Mouse (Mus musculus): Measurements from ENCODE around the gene Kndc1.
A peak's percentile ranks its signal among the peaks of the same experiment; 100 is the strongest.

Gene Kndc1

DNA sequence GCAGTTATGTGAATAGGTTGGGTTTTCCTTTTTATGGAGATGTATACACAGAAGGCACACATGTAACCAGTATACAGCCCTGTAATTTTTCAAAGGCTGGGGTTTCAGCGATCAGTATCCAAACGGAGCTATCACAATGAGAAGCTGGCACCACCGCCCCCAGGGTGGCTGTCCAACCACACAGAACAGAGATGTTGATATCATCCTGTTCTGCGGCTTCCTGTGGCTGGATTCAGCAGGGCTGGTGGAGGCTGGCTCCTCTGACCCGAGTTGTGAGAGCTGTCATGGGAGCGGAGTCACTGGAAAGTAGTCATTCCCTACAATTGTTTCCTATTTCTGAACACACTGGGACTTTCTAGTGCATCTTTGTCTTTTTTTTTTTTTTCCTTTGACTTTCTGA, 10.8 kb downstream of the Kndc1 start:
- DNase-seq (ENCODE audit: low spot score), result peak; percentile 21

- peak; percentile 84 for DNase-seq (ENCODE audit: low spot score)
Observed at GRCm38 (mm10) chr7:139905661-139906060, 11.2 kb downstream of the Kndc1 start.

DNA sequence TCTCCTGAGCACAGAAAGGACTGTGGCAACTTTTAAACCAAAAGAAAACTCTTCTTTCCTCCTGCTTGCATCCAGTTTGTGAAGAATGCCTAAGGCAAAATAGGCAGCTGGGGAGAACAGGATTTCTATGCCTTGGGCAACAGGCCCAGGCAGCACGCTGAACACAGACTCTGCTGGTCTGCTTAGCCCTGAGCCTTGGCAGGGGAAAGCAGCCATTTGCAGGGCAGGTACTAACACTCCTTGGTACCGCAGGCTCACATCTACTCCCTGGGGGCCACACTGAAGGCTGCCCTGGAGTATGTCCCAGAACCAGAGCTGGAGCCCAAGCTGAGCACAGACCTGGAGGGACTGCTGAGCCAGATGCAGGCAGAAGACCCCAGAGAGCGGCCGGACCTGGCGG, 13.7 kb downstream of the Kndc1 start:
- DNase-seq (ENCODE audit: low spot score), result no peak

DNA sequence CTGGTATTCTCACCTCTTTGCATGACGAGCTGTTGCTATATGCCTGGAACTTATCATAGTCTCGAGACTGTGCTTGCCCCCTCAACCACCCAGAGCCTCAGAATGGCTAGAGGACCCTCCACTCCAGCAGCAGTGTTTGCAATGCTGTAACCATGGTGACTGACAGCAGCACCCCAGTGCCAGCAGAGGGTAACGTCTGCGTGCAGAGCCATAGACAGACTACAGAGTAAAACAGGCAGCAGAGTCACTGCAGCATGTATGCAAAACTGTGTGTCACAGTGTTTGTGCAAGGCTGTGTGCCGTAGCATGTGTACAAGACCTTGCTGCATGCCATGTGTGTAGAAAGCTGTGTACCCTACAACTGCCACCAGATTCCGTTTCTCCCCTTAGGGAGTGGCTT, 15.0 kb downstream of the Kndc1 start:
- DNase-seq (ENCODE audit: low spot score), result no peak

GRCm38 (mm10) chr7:139910204-139910835, 15.8 kb downstream of the Kndc1 start:
- DNase-seq (ENCODE audit: low spot score), result no peak

GRCm38 (mm10) chr7:139914141-139915047, 19.9 kb downstream of the Kndc1 start:
- peak; percentile 75 for DNase-seq (ENCODE audit: low spot score)

DNA sequence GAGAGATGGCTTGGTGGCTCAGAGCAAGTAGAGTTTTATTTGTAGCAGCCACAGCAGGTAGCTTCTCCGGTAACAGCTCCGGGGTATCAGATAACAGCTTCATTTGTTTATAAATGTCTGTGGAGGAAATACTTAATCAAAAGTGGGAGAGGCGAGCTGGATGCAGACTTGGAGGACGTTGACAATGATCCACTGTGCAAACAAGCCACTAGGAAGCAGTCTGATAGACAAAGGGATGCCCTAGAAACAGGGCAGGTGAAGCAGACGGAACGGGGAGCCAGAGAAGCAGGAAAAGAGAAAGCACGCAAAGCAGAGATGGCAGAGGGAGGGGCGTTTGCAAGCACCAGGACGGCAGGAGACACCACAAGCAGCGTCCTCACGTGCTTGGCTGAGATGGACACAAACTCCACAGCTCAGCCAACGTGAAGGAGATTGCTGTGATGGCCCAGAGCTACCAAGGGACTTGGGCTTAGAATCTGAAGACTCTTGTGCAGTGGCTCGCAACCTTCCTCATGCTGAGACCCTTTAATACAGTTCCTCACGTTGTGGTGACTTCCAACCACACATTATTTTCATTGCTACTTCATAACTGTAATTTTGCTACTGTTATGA, 21.3 kb downstream of the Kndc1 start:
- DNase-seq (ENCODE audit: low spot score), result no peak

GRCm38 (mm10) chr7:139916345-139916744, 21.8 kb downstream of the Kndc1 start:
- DNase-seq (ENCODE audit: low spot score), result peak; percentile 51

- DNase-seq (ENCODE audit: low spot score), result no peak
Observed at GRCm38 (mm10) chr7:139918262-139918661, 23.8 kb downstream of the Kndc1 start.

DNA sequence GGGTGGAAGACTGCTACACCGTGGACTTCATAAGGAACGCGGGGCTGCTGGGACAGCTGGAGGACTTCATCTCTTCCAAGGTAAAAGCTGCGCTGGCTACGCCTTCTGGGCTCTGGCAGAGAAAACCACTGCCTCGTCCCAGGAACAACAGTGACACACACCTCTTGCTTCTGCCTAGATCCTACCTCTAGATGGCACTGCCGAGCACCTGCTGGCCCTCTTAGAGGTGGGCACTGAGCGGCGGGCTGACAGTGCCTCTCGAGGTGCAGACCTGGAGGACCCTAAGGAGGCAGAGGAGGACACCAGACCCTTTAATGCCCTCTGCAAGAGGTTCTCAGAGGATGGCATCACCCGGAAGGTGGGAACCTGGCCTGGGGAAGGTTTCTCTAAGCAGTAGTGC, 36.2 kb downstream of the Kndc1 start:
- peak; percentile 76 for DNase-seq (ENCODE audit: low spot score)

DNA sequence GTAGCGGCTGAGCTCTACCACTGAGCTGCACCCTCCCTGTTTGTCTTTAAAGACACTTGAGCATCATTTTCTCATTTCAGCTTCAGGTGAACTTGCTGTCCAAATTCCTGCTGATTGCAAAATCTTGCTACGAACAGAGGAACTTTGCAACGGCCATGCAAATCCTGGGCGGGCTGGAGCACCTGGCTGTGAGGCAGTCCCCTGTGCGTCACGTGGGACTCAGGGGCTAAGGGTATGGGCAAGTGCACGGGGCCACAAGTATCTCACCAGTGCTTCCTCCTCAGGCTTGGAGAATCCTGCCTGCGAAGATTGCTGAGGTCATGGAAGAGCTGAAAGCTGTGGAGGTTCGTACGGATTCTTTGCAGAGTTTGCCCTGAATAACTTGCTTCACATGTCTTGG, 42.2 kb downstream of the Kndc1 start:
- no peak for DNase-seq (ENCODE audit: low spot score)

DNA sequence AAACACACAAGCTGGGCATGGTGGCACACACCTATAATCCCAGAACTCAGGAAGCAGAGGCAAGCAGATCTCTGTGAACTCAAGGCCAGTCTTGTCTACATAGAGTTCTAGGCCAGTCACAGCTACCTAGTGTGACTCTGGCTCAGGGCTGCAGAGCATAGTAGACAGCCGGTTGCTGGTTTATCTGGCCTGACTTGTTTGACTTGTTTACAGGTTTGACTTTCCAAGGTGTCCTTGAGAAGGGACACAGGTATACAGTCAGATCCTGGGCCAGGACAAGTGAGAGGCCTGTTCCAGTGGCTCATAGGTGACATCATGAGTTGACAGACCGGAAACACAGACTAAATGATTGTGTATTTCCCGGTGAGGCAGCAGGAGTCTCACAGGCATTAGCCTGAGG, 42.6 kb downstream of the Kndc1 start:
- DNase-seq (ENCODE audit: low spot score), result no peak

- DNase-seq (ENCODE audit: low spot score), result no peak
Observed at GRCm38 (mm10) chr7:139937810-139938209, 43.3 kb downstream of the Kndc1 start.

- no peak for DNase-seq (ENCODE audit: low spot score)
Observed at GRCm38 (mm10) chr7:139940476-139941209, 46.1 kb downstream of the Kndc1 start.

DNA sequence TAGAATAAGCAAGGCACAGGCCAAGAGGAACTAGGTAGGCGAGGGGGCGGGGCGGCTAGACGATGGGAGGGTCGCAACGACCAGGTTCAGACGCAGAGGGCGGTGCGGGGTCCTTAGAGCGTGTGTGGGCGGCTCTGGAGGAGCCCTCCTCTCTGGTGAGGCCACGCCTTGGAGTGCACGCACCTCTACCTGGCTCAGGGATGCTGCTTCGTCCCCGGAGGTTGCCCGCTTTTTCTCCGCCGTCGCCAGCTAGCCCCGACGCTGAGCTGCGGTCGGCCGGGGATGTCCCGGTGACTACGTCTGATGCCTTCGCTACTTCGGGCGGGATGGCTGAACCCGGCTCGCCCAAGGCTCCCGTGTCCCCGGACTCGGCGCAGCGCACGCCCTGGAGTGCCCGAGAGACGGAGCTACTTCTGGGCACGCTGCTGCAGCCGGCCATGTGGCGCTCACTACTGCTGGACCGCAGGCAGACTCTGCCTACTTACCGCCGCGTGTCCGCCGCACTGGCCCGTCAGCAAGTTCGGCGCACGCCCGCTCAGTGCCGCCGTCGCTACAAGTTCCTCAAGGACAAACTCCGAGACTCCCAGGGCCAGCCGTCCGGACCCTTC, 49.3 kb downstream of the Kndc1 start, which contains the start of gene Utf1:
Gene Utf1, plus strand, starts transcription at position 116 of the 608 bp plus-strand sequence.
- DNase-seq (ENCODE audit: low spot score), result peak; percentile 60

GRCm38 (mm10) chr7:139944291-139945240, 50.1 kb downstream of the Kndc1 start:
- peak; percentile 22 for DNase-seq (ENCODE audit: low spot score)

DNA sequence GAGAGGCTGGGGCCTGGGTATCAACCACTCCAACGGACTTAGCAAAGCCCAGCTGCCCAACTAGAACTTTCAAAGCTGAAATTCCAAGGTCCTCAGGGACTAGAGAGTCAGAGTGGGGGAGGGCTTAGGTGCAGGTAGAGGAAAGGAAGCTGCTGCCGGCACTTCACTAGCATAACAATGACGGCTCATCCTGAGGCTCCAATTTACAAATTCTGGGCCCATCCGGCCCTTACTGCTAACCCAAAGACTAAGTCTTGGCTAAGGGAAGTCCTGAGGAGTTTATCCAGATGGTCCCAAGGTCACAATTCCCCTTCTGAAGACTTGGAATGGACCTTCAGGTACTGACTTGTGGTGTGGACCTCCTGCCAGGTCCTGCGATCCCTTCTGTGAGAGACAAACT, 51.0 kb downstream of the Kndc1 start:
- DNase-seq (ENCODE audit: low spot score), result peak; percentile 17

GRCm38 (mm10) chr7:139946032-139946431, 51.5 kb downstream of the Kndc1 start:
- DNase-seq (ENCODE audit: low spot score), result no peak

GRCm38 (mm10) chr7:139949893-139950282, 55.4 kb downstream of the Kndc1 start:
- peak; percentile 88 for DNase-seq (ENCODE audit: low spot score)

DNA sequence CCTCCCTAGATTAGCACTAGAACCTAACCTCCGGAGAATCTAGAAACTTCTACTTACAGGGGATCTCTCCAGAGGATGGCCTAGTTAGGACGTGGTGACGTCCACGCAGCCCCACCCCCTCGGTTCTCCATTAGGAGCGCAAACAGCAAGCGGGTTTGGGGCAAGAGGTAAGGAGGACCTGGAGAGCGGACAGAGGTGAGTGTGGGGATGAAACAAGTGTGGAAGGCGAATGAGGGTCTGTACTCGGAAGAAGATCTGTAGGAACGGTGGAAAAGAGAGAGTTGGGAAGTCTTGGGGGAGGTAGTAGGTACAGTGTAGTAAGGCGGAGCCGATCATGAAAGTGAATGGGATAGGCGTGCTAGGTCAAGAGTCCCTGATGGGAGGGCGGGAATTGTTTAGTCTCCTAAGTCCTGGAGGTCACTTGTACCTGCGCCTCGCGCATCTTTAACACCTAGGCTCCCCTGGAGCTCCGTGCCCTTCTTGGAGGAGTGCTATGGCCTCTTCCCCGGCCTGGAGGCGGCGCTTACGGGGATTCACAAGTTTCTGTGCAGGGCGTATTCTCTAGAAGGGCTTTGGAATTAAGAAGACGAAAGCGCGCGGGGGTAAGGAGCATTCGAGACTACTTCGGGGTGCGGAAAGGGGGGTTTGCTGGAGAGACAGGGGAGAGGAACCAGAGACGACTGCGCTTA, 55.9 kb downstream of the Kndc1 start:
- peak; percentile 72 for DNase-seq (ENCODE audit: low spot score)

Measured in embryo, embryonic 10.5 days (tissue).